Mouse (Mus musculus) neutrophil, adult 65 days (primary cell): Measurements from ENCODE around the gene Cacna1c. TPM values are rescaled to one million over a fixed set of nuclear protein-coding genes. Genes with fewer than 3 reads are reported as not detected.

Experiments used
- total RNA-seq: library from RNA; stranded (reverse); gene quantifications from 2 replicates; pipeline ENCODE4 v1.2.4, GENCODE M21; 2023

Cacna1c gene
- 0.09 TPM in 1 of 2 replicates, not detected in the other for total RNA-seq

DNA sequence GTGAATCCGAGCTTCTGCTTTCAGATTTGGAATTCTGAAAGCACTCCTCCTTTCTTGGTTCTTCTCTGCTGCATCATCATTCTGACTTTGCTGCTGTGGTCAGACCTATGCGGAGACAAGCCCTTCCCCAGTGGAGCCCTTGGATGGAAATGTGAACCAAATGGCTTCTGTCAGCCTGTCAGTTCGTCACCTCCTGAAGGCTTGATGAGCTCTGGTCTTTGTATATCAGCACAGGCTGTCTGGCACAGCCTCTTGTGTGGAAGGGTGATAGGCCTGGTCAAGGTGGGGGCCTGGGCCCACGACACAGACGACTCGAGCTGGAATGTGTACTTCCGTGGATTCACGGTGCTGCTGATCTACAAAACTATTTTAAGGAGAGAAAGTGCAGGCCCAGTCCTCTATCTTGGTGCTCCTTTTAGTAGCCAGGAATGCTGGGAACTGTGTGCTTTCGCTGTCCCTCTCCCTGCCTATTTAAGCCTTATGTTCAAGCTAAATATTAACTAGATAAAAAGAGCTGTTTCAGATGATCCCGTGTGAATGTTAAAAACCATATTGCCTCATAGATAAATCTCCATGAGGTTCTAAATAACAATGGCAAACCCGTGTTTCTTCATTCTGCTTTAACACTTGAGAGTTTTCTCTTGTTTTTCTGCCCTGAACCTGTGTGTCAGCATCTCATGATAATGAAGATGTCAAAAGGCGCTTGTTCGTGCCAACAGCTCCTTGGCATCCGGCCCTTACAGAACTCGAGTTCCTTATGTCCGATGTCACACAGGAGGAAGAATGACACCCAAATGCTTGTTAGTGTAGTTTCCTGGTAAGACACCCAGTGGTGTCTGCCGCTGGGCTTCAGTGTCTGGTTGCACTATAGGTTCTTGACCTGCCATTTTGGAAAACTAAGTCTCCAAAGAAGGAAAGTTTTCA, at the start of gene Cacna1c:
Gene Cacna1c, minus strand, starts transcription at position 37 of the 924 bp plus-strand sequence.

GRCm38 (mm10) chr6:119236241-119236640, 40.0 kb upstream of the Cacna1c start, which contains the start of gene Cacna2d4:
TSS of gene Cacna2d4 (plus strand) at chr6:119236526.

GRCm38 (mm10) chr6:119175078-119175853, 21.0 kb downstream of the Cacna1c start, which contains the start of gene Dcp1b:
TSS of gene Dcp1b (plus strand) at chr6:119175253.

GRCm38 (mm10) chr6:118561745-118562609, 634.2 kb downstream of the Cacna1c start, which contains the start of gene Ankrd26:
TSS of gene Ankrd26 (minus strand) at chr6:118562226.

Other genes starting within 250 kb of the Cacna1c start
- gene Dcp1b, start 21.2 kb downstream of the Cacna1c start, total RNA-seq: 4.2 and 4.4 TPM in 2 replicates
- gene Cacna2d4, start 40.1 kb upstream of the Cacna1c start, total RNA-seq: not detected in 2 replicates
- gene Lrtm2, start 134.3 kb upstream of the Cacna1c start, total RNA-seq: not detected in 2 replicates
- 67.5 and 74.3 TPM in 2 replicates for gene Adipor2, start 221.3 kb upstream of the Cacna1c start, total RNA-seq